Mouse (Mus musculus) olfactory bulb, adult 2 months (tissue): ENCODE measurements around the gene Opa3.

ENCODE experiments used
- CTCF ChIP-seq: fragments of 200-500 bp; IDR thresholded peaks from 2 replicates; pipeline ENCODE4 v1.5.1; 2012; ENCODE audit warnings: low read depth, mild to moderate bottlenecking, low read length, moderate library complexity; ENCODE audit not compliant: insufficient read depth
- POLR2A ChIP-seq: fragments of 200-500 bp; IDR thresholded peaks from 2 replicates; pipeline ENCODE4 v1.6.1; 2012; ENCODE audit warnings: mild to moderate bottlenecking, low read depth, low read length, moderate library complexity; ENCODE audit not compliant: insufficient read depth

GRCm38 (mm10) chr7:19256567-19256966, 28.4 kb downstream of the Opa3 start:
- TF ChIP-seq POLR2A = no peak
- TF ChIP-seq CTCF = no peak
